Mouse (Mus musculus): ENCODE measurements around the gene Olfr1106. TPM values are rescaled to one million over a fixed set of nuclear protein-coding genes. Genes with fewer than 3 reads are reported as not detected.

Gene Olfr1106
- polyA plus RNA-seq (2015; fragmentation: Nextera tagmentation; extraction: Ambion mirVana): not detected in 2 replicates

DNA sequence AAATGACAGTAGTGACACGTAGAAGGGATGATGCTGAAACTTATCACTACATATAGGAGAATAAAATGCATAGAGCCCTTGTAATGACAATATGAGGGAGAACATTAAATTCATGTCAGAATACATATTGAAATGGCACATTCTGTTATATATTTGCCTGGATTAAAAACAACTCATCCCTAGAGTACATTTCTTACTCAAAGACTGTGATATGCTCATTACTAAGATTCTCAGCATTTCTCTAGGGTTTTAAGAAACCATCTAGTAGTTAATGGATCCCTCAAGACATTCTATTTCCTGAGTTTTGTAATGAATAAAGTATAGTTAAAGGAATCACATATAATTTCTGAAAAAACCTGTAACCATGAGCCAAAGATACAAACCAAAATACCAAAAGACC, at the start of gene Olfr1106:
Gene Olfr1106 (minus strand): TSS at position 101 of the 400 bp plus-strand sequence.
- no peaks in the 10 kb centered on the region for H3K4me1 ChIP-seq
- no peak within 1 kb of the TSS for H3K27ac ChIP-seq (replicated peaks)
- H3K9ac ChIP-seq: no peak within 1 kb of the TSS
- no peak within 1 kb of the TSS for H3K4me2 ChIP-seq
- no peaks in the 10 kb centered on the region for H3K27me3 ChIP-seq (replicated peaks)
- ATAC-seq (ENCODE audit: extremely low read depth, insufficient number of reproducible peaks, low FRiP score, low TSS enrichment): no peak
- no peaks in the 10 kb centered on the region for H3K36me3 ChIP-seq
- no peak within 1 kb of the TSS for H3K4me3 ChIP-seq
- WGBS: 72% methylated on average over 1 of the region's 1 CpGs
- no peaks in the 10 kb centered on the region for H3K9me3 ChIP-seq

- Histone ChIP-seq H3K36me3 (no peaks in the 10 kb centered on the region), H3K27me3 (replicated peaks) (no peaks in the 10 kb centered on the region), H3K4me1 (no peaks in the 10 kb centered on the region), H3K9me3 (no peaks in the 10 kb centered on the region), H3K4me3 (no peak within 1 kb of the TSS), H3K4me2 (no peak within 1 kb of the TSS), H3K9ac (no peak within 1 kb of the TSS), H3K27ac (replicated peaks) (no peak within 1 kb of the TSS)
- WGBS: 67% methylated on average over 1 of the region's 1 CpGs
- ATAC-seq (ENCODE audit: extremely low read depth, insufficient number of reproducible peaks, low FRiP score, low TSS enrichment): no peak
Measured at GRCm38 (mm10) chr2:87095908-87096307, 43.8 kb upstream of the Olfr1106 start, which contains the start of gene Olfr1109. Gene Olfr1109 (minus strand): TSS chr2:87096008.

DNA sequence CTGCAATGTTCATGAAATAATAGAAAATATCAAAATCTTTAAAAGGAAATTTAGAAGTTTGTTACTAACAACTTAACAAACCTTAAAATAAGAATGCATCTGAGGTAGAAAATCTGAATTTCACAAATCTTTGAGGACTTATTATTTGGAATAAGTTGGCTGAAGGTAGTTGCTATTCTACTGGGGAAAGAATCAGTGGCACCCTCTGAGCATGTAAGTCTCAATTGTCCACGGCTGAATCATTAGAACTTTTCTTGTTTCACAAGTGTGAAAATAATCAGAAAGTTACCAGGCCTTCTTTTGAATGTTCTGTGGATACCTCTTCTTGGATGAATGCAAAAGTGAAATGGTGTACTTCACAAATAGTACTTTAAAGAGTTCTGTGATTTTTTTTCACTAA, 23.6 kb upstream of the Olfr1106 start, which contains the start of gene Olfr1107:
Gene Olfr1107 (minus strand): TSS at position 101 of the 400 bp plus-strand sequence.
- no peaks in the 10 kb centered on the region for H3K4me1 ChIP-seq
- no peaks in the 10 kb centered on the region for H3K9me3 ChIP-seq
- no peak within 1 kb of the TSS for H3K27ac ChIP-seq (replicated peaks)
- WGBS: 75% methylated on average over 1 of the region's 1 CpGs
- no peak within 1 kb of the TSS for H3K4me3 ChIP-seq
- no peaks in the 10 kb centered on the region for H3K36me3 ChIP-seq
- no peaks in the 10 kb centered on the region for H3K27me3 ChIP-seq (replicated peaks)
- no peak within 1 kb of the TSS for H3K4me2 ChIP-seq
- H3K9ac ChIP-seq: no peak within 1 kb of the TSS
- no peak for ATAC-seq (ENCODE audit: extremely low read depth, insufficient number of reproducible peaks, low FRiP score, low TSS enrichment)

GRCm38 (mm10) chr2:87036431-87036830, 15.6 kb downstream of the Olfr1106 start, which contains the start of gene Olfr1105:
Gene Olfr1105 (minus strand): TSS chr2:87036531.
- Histone ChIP-seq H3K4me2 (no peak within 1 kb of the TSS), H3K4me3 (no peak within 1 kb of the TSS), H3K9ac (no peak within 1 kb of the TSS), H3K9me3 (no peaks in the 10 kb centered on the region), H3K36me3 (no peaks in the 10 kb centered on the region), H3K27ac (replicated peaks) (no peak within 1 kb of the TSS), H3K27me3 (replicated peaks) (no peaks in the 10 kb centered on the region), H3K4me1 (no peaks in the 10 kb centered on the region)
- no peak for ATAC-seq (ENCODE audit: extremely low read depth, insufficient number of reproducible peaks, low FRiP score, low TSS enrichment)

GRCm38 (mm10) chr2:87026980-87027379, 25.1 kb downstream of the Olfr1106 start, which contains the start of gene Olfr1104:
Gene Olfr1104 (minus strand): TSS chr2:87027080.
- H3K27ac ChIP-seq (replicated peaks): no peak within 1 kb of the TSS
- H3K4me2 ChIP-seq: no peak within 1 kb of the TSS
- WGBS: 74% methylated on average over 1 of the region's 1 CpGs
- H3K9me3 ChIP-seq: no peaks in the 10 kb centered on the region
- H3K4me3 ChIP-seq: no peak within 1 kb of the TSS
- no peaks in the 10 kb centered on the region for H3K4me1 ChIP-seq
- no peaks in the 10 kb centered on the region for H3K36me3 ChIP-seq
- no peak within 1 kb of the TSS for H3K9ac ChIP-seq
- no peaks in the 10 kb centered on the region for H3K27me3 ChIP-seq (replicated peaks)
- no peak for ATAC-seq (ENCODE audit: extremely low read depth, insufficient number of reproducible peaks, low FRiP score, low TSS enrichment)

DNA sequence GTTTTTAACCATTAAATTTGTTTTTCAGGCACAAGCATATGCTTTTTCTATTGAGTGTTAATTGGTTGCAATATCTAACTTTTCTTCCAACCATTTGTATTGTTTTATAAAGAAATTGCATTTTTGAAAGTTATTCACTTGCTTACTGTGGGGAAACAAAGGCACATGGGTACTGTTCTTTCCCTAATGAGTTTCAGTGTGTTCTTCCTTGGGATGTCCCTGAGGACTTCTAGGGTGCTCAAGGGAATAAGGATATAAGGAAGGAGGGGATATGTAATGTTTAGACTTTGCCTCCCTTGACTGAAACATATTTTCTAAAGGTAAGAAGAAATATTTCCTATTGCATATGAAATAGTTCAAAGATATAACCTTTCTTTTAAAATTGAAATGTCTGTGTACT, 54.0 kb downstream of the Olfr1106 start, which contains the start of gene Olfr1102:
Gene Olfr1102 (plus strand): TSS at position 301 of the 400 bp plus-strand sequence.
- Histone ChIP-seq H3K27me3 (replicated peaks) (no peaks in the 10 kb centered on the region), H3K4me1 (no peaks in the 10 kb centered on the region), H3K9me3 (peaks cover 2% of the 10 kb centered on the region; the same call in 1 of the 2 replicates), H3K9ac (no peak within 1 kb of the TSS), H3K4me2 (no peak within 1 kb of the TSS), H3K4me3 (no peak within 1 kb of the TSS), H3K27ac (replicated peaks) (no peak within 1 kb of the TSS), H3K36me3 (no peaks in the 10 kb centered on the region)
- ATAC-seq (ENCODE audit: extremely low read depth, insufficient number of reproducible peaks, low FRiP score, low TSS enrichment): no peak

Other genes with a start within 250 kb of the Olfr1106 start
- gene Olfr141, start 242.3 kb downstream of the Olfr1106 start, polyA plus RNA-seq (2015; fragmentation: Nextera tagmentation; extraction: Ambion mirVana): not detected in 2 replicates
- gene Olfr1094, start 227.6 kb downstream of the Olfr1106 start, polyA plus RNA-seq (2015; fragmentation: Nextera tagmentation; extraction: Ambion mirVana): not detected in 2 replicates
- not detected in 2 replicates for gene Olfr1095, start 200.6 kb downstream of the Olfr1106 start, polyA plus RNA-seq (2015; fragmentation: Nextera tagmentation; extraction: Ambion mirVana)
- gene Gm13723, start 177.5 kb downstream of the Olfr1106 start, polyA plus RNA-seq (2015; fragmentation: Nextera tagmentation; extraction: Ambion mirVana): not detected in 2 replicates
- gene Olfr1097, start 160.1 kb downstream of the Olfr1106 start, polyA plus RNA-seq (2015; fragmentation: Nextera tagmentation; extraction: Ambion mirVana): not detected in 2 replicates
- gene Olfr1098, start 127.7 kb downstream of the Olfr1106 start, polyA plus RNA-seq (2015; fragmentation: Nextera tagmentation; extraction: Ambion mirVana): not detected in 2 replicates
- not detected in 2 replicates for gene Olfr1099, start 91.6 kb downstream of the Olfr1106 start, polyA plus RNA-seq (2015; fragmentation: Nextera tagmentation; extraction: Ambion mirVana)
- gene Olfr1100, start 72.3 kb downstream of the Olfr1106 start, polyA plus RNA-seq (2015; fragmentation: Nextera tagmentation; extraction: Ambion mirVana): not detected in 2 replicates
- not detected in 2 replicates for gene Olfr1101, start 61.1 kb downstream of the Olfr1106 start, polyA plus RNA-seq (2015; fragmentation: Nextera tagmentation; extraction: Ambion mirVana)
- gene Olfr1102, start 53.9 kb downstream of the Olfr1106 start, polyA plus RNA-seq (2015; fragmentation: Nextera tagmentation; extraction: Ambion mirVana): not detected in 2 replicates
- gene Olfr1104, start 25.2 kb downstream of the Olfr1106 start, polyA plus RNA-seq (2015; fragmentation: Nextera tagmentation; extraction: Ambion mirVana): not detected in 2 replicates
- gene Olfr1105, start 15.7 kb downstream of the Olfr1106 start, polyA plus RNA-seq (2015; fragmentation: Nextera tagmentation; extraction: Ambion mirVana): not detected in 2 replicates
- not detected in 2 replicates for gene Olfr1107, start 23.5 kb upstream of the Olfr1106 start, polyA plus RNA-seq (2015; fragmentation: Nextera tagmentation; extraction: Ambion mirVana)
- gene Olfr1109, start 43.7 kb upstream of the Olfr1106 start, polyA plus RNA-seq (2015; fragmentation: Nextera tagmentation; extraction: Ambion mirVana): not detected in 2 replicates
- gene Olfr259, start 62.3 kb upstream of the Olfr1106 start, polyA plus RNA-seq (2015; fragmentation: Nextera tagmentation; extraction: Ambion mirVana): not detected in 2 replicates
- not detected in 2 replicates for gene Olfr1110, start 88.0 kb upstream of the Olfr1106 start, polyA plus RNA-seq (2015; fragmentation: Nextera tagmentation; extraction: Ambion mirVana)
- not detected in 2 replicates for gene Olfr1111, start 100.4 kb upstream of the Olfr1106 start, polyA plus RNA-seq (2015; fragmentation: Nextera tagmentation; extraction: Ambion mirVana)
- gene Olfr1112, start 135.5 kb upstream of the Olfr1106 start, polyA plus RNA-seq (2015; fragmentation: Nextera tagmentation; extraction: Ambion mirVana): not detected in 2 replicates
- not detected in 2 replicates for gene Olfr1113, start 156.7 kb upstream of the Olfr1106 start, polyA plus RNA-seq (2015; fragmentation: Nextera tagmentation; extraction: Ambion mirVana)
- gene Olfr1115, start 195.7 kb upstream of the Olfr1106 start, polyA plus RNA-seq (2015; fragmentation: Nextera tagmentation; extraction: Ambion mirVana): not detected in 2 replicates
- not detected in 2 replicates for gene Olfr1116, start 215.3 kb upstream of the Olfr1106 start, polyA plus RNA-seq (2015; fragmentation: Nextera tagmentation; extraction: Ambion mirVana)

All from heart, embryonic 13.5 days (tissue).